Mouse (Mus musculus): Measurements from ENCODE around the gene Myo5c.
A peak's percentile ranks its signal among the peaks of the same experiment; 100 is the strongest.

The Myo5c gene

GRCm38 (mm10) chr9:75231841-75232746 lies at the start of gene Myo5c:
Gene Myo5c (plus strand): TSS chr9:75232020.
- DNase-seq (ENCODE audit: low spot score), result peak; percentile 51

- no peak for DNase-seq (ENCODE audit: low spot score)
Measured at GRCm38 (mm10) chr9:75187646-75188260, 44.1 kb upstream of the Myo5c start.

- DNase-seq (ENCODE audit: low spot score), result no peak
Measured at GRCm38 (mm10) chr9:75193858-75194257, 38.0 kb upstream of the Myo5c start.

- DNase-seq (ENCODE audit: low spot score), result no peak
Measured at GRCm38 (mm10) chr9:75196335-75196734, 35.5 kb upstream of the Myo5c start.

- DNase-seq (ENCODE audit: low spot score), result peak; percentile 25
Measured at GRCm38 (mm10) chr9:75197297-75197696, 34.5 kb upstream of the Myo5c start.

GRCm38 (mm10) chr9:75201506-75201905 lies 30.3 kb upstream of the Myo5c start:
- no peak for DNase-seq (ENCODE audit: low spot score)

- DNase-seq (ENCODE audit: low spot score), result no peak
Measured at GRCm38 (mm10) chr9:75202036-75202435, 29.8 kb upstream of the Myo5c start.

GRCm38 (mm10) chr9:75209246-75209645 lies 22.6 kb upstream of the Myo5c start:
- DNase-seq (ENCODE audit: low spot score), result no peak

- DNase-seq (ENCODE audit: low spot score), result no peak
Measured at GRCm38 (mm10) chr9:75210269-75210668, 21.6 kb upstream of the Myo5c start.

GRCm38 (mm10) chr9:75214743-75215413 lies 16.9 kb upstream of the Myo5c start:
- no peak for DNase-seq (ENCODE audit: low spot score)

- DNase-seq (ENCODE audit: low spot score), result no peak
Measured at GRCm38 (mm10) chr9:75219942-75220341, 11.9 kb upstream of the Myo5c start.

- peak; percentile 56 for DNase-seq (ENCODE audit: low spot score)
Measured at GRCm38 (mm10) chr9:75221420-75222287, 10.2 kb upstream of the Myo5c start.

- DNase-seq (ENCODE audit: low spot score), result no peak
Measured at GRCm38 (mm10) chr9:75232860-75233259, 1.0 kb downstream of the Myo5c start.

- DNase-seq (ENCODE audit: low spot score), result no peak
Measured at GRCm38 (mm10) chr9:75234271-75234741, 2.5 kb downstream of the Myo5c start.

GRCm38 (mm10) chr9:75234983-75235627 lies 3.3 kb downstream of the Myo5c start:
- no peak for DNase-seq (ENCODE audit: low spot score)

- DNase-seq (ENCODE audit: low spot score), result no peak
Measured at GRCm38 (mm10) chr9:75235696-75236095, 3.9 kb downstream of the Myo5c start.

- DNase-seq (ENCODE audit: low spot score), result peak; percentile 39
Measured at GRCm38 (mm10) chr9:75236416-75237308, 4.8 kb downstream of the Myo5c start.

GRCm38 (mm10) chr9:75238179-75238578 lies 6.4 kb downstream of the Myo5c start:
- no peak for DNase-seq (ENCODE audit: low spot score)

GRCm38 (mm10) chr9:75243052-75243451 lies 11.2 kb downstream of the Myo5c start:
- no peak for DNase-seq (ENCODE audit: low spot score)
